Mouse (Mus musculus) forebrain, embryonic 15.5 days (tissue): ENCODE measurements around the gene Celsr3. TPM values are rescaled to one million over a fixed set of nuclear protein-coding genes. Genes with fewer than 3 reads are reported as not detected.
A peak's percentile ranks its signal among the peaks of the same experiment; 100 is the strongest.

Experiments
- ATAC-seq: fragments of 200-750 bp; cut with Nextera tagmentation; replicated peaks from 2 replicates; pipeline ENCODE4 v1.8.0; 2017; ENCODE audit warnings: mild to moderate bottlenecking, moderate TSS enrichment, moderate library complexity
- H3K27ac ChIP-seq: fragments of 300-500 bp; sonication (generic); replicated peaks from 2 replicates; pipeline ENCODE4 v1.5.1; 2015; ENCODE audit warnings: mild to moderate bottlenecking, inconsistent platforms
- H3K27me3 ChIP-seq: fragments of 300-500 bp; sonication (generic); 2 replicates; pipeline ENCODE4 v1.6.1; 2015; ENCODE audit warnings: inconsistent platforms
- H3K36me3 ChIP-seq: fragments of 300-500 bp; sonication (generic); 2 replicates; pipeline ENCODE4 v1.6.1; 2015; ENCODE audit warnings: mild to moderate bottlenecking, inconsistent platforms
- H3K4me1 ChIP-seq: fragments of 300-500 bp; sonication (generic); 2 replicates; pipeline ENCODE4 v1.6.1; 2015; ENCODE audit warnings: inconsistent platforms
- H3K4me2 ChIP-seq: fragments of 300-500 bp; sonication (generic); replicated peaks from 2 replicates; pipeline ENCODE4 v1.6.1; 2015; ENCODE audit warnings: mild to moderate bottlenecking, inconsistent platforms
- H3K4me3 ChIP-seq: fragments of 300-500 bp; sonication (generic); 2 replicates; pipeline ENCODE4 v1.5.1; 2015; ENCODE audit warnings: mild to moderate bottlenecking, inconsistent platforms
- H3K9ac ChIP-seq: fragments of 300-500 bp; sonication (generic); replicated peaks from 2 replicates; pipeline ENCODE4 v1.6.1; 2015; ENCODE audit warnings: mild to moderate bottlenecking, inconsistent platforms
- H3K9me3 ChIP-seq: fragments of 300-500 bp; sonication (generic); 2 replicates; pipeline ENCODE4 v1.6.1; 2016; ENCODE audit warnings: inconsistent platforms
- WGBS: fragments of 180-500 bp; shearing (Covaris S2); methylation state at CpG from one replicate; pipeline ENCODE4 v1.1.7; 2015; ENCODE audit warnings: mixed read lengths; 5-methylcytosine and 5-hydroxymethylcytosine counted together
- polyA plus RNA-seq: library from polyadenylated mRNA; unstranded; fragments of >200 nt; fragmentation: Nextera tagmentation; extraction: Ambion mirVana; gene quantifications from 2 replicates; pipeline ENCODE4 v1.2.1, GENCODE M21; 2015

The Celsr3 gene
- polyA plus RNA-seq, 1 experiment from 2014 or later = 16.7 TPM

- Histone ChIP-seq H3K27ac (peak within 1 kb of the TSS; percentile 66), H3K9me3 (no peaks in the 10 kb centered on the region), H3K4me2 (peak within 1 kb of the TSS; percentile 73), H3K4me1 (peaks cover 19% of the 10 kb centered on the region), H3K9ac (peak within 1 kb of the TSS; percentile 83), H3K4me3 (peak within 1 kb of the TSS; percentile 76), H3K36me3 (peaks cover 61% of the 10 kb centered on the region), H3K27me3 (no peaks in the 10 kb centered on the region)
- peak; percentile 86 for ATAC-seq
- WGBS = under 1% methylated on average over 62 of the region's 62 CpGs
Measured at GRCm38 (mm10) chr9:108808163-108808665, 17.9 kb upstream of the Celsr3 start, which contains the start of gene Nckipsd. Gene Nckipsd, plus strand, starts transcription at chr9:108808368.

DNA sequence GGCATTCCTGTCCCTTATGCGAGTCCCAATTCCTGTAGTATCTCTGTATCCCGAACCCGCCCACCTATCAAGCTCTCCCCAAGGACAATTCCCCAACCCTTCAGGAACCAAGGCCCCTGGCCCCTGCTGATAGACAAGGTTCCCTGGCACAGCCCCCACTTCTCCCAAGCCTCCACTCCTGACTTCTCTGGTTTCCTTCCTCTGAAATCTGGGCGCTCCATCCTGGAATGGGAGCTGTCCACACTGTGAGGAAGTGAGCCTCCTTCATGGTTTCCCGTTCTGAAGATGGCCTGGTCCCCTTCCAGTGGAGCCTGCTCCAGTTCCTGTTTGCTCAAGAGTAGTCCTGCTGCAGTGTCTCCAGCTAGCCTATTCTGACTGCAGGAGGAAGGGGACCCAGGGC is 16.9 kb upstream of the Celsr3 start:
- peaks cover 57% of the 10 kb centered on the region for H3K36me3 ChIP-seq
- H3K27ac ChIP-seq = no peak overlapping the region
- no peaks in the 10 kb centered on the region for H3K9me3 ChIP-seq
- no peaks in the 10 kb centered on the region for H3K27me3 ChIP-seq
- peaks cover 19% of the 10 kb centered on the region for H3K4me1 ChIP-seq
- H3K9ac ChIP-seq = peak overlapping the region; percentile 83
- H3K4me2 ChIP-seq = peak overlapping the region; percentile 73
- 69% methylated on average over 5 of the region's 5 CpGs for WGBS
- no peak for ATAC-seq
- H3K4me3 ChIP-seq = peak overlapping the region; percentile 76

- Histone ChIP-seq H3K4me1 (peaks cover 19% of the 10 kb centered on the region), H3K4me3 (no peak overlapping the region)
Measured at GRCm38 (mm10) chr9:108809723-108810122, 16.4 kb upstream of the Celsr3 start.

GRCm38 (mm10) chr9:108810516-108810915 is 15.6 kb upstream of the Celsr3 start:
- ATAC-seq = no peak
- Histone ChIP-seq H3K4me3 (no peak overlapping the region), H3K27me3 (no peaks in the 10 kb centered on the region), H3K4me1 (peaks cover 19% of the 10 kb centered on the region), H3K9me3 (no peaks in the 10 kb centered on the region), H3K27ac (no peak overlapping the region), H3K4me2 (no peak overlapping the region), H3K36me3 (peaks cover 57% of the 10 kb centered on the region), H3K9ac (no peak overlapping the region)
- 89% methylated on average over 5 of the region's 5 CpGs for WGBS

More at GRCm38 (mm10) chr9:108809723-108810122, 16.4 kb upstream of the Celsr3 start:
- H3K27ac ChIP-seq = no peak overlapping the region
- ATAC-seq = no peak
- WGBS = 90% methylated on average over 6 of the region's 6 CpGs
- no peaks in the 10 kb centered on the region for H3K27me3 ChIP-seq
- H3K9me3 ChIP-seq = no peaks in the 10 kb centered on the region
- H3K9ac ChIP-seq = peak overlapping the region; percentile 83; the same call in 1 of the 2 replicates
- H3K36me3 ChIP-seq = peaks cover 57% of the 10 kb centered on the region
- H3K4me2 ChIP-seq = no peak overlapping the region

DNA sequence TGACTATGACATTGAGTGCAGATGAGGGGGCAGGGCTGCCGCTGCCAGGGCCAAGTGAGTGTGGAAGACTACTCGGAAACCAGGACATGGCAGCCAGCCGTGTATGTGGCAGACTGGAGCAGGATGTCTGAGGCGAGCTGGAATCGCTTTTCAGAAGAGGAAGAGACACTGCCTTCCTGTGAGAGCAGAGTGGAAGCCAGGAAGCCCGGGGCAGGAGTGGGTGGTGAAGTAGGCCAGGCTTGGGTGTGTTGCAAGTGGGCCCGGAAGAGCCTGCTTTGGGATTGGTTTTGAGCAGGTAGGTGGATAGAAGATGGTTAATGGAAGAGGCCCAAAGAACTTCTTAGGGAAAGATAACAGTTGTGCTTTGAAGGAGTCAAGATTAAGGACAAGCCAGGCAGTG is 10.6 kb upstream of the Celsr3 start:
- no peak for ATAC-seq
- Histone ChIP-seq H3K4me2 (no peak overlapping the region), H3K27me3 (no peaks in the 10 kb centered on the region), H3K4me1 (no peaks in the 10 kb centered on the region), H3K9me3 (no peaks in the 10 kb centered on the region), H3K4me3 (no peak overlapping the region), H3K36me3 (peaks cover 65% of the 10 kb centered on the region), H3K9ac (no peak overlapping the region), H3K27ac (no peak overlapping the region)
- 93% methylated on average over 7 of the region's 7 CpGs for WGBS

DNA sequence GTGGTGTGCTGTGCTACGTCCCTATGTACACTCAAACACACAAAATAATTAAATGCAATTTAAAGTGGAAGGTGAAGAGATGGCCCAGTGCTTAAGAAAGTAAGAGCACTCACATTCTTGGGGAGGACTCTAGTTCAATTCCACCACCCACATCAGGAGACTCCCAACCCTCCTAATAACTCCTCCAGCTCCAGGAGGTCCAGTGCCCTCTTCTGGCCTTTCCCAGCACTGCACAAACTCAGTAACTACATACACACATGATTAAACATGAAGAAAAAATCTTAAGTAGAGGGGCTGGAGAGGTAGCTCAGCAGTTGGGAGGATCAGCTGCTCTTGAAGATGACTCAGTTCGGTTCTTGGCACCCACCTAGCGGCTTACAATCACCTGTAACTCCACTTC is 6.6 kb upstream of the Celsr3 start:
- Histone ChIP-seq H3K9ac (no peak overlapping the region), H3K4me2 (no peak overlapping the region), H3K36me3 (peaks cover 41% of the 10 kb centered on the region), H3K27ac (no peak overlapping the region), H3K27me3 (no peaks in the 10 kb centered on the region; the same call in 1 of the 2 replicates), H3K4me3 (no peak overlapping the region), H3K4me1 (peaks cover 8% of the 10 kb centered on the region), H3K9me3 (no peaks in the 10 kb centered on the region)
- WGBS = 55% methylated on average over 3 of the region's 3 CpGs
- ATAC-seq = no peak

- H3K27me3 ChIP-seq = no peaks in the 10 kb centered on the region; the same call in 1 of the 2 replicates
- no peak overlapping the region for H3K27ac ChIP-seq
- WGBS = 77% methylated on average over 5 of the region's 5 CpGs
- H3K9me3 ChIP-seq = no peaks in the 10 kb centered on the region
- no peak for ATAC-seq
- no peak overlapping the region for H3K9ac ChIP-seq
- H3K36me3 ChIP-seq = peaks cover 36% of the 10 kb centered on the region
- peaks cover 8% of the 10 kb centered on the region for H3K4me1 ChIP-seq
- no peak overlapping the region for H3K4me2 ChIP-seq
- H3K4me3 ChIP-seq = no peak overlapping the region
Measured at GRCm38 (mm10) chr9:108820077-108820476, 6.0 kb upstream of the Celsr3 start.

DNA sequence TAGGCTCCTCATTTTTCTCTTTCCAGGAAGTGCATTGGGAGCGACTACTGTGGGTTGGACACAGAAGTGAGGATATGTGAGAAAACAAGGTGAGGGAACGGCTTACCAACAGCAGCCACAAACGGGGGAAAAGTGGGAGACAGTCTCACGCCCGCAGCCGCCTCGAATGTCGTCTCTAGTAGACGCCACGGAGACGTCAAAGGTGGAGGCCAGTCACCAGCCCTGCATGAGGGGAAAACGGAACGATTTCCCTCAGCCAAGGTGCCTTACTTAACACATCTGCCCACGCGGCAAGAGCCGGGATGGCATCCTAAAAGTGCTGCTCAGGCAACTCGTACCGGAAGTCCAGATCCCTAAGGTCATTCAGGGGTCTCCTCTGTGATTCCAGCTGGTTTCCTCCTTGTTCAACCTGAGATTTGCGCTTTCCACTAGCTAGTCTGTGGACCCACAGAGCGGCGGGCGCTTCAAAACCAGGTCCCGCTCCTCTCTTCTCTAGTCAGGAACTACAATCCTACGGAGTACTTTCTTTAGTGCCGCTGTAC is 1.9 kb upstream of the Celsr3 start:
- WGBS = 3% methylated on average over 25 of the region's 25 CpGs

DNA sequence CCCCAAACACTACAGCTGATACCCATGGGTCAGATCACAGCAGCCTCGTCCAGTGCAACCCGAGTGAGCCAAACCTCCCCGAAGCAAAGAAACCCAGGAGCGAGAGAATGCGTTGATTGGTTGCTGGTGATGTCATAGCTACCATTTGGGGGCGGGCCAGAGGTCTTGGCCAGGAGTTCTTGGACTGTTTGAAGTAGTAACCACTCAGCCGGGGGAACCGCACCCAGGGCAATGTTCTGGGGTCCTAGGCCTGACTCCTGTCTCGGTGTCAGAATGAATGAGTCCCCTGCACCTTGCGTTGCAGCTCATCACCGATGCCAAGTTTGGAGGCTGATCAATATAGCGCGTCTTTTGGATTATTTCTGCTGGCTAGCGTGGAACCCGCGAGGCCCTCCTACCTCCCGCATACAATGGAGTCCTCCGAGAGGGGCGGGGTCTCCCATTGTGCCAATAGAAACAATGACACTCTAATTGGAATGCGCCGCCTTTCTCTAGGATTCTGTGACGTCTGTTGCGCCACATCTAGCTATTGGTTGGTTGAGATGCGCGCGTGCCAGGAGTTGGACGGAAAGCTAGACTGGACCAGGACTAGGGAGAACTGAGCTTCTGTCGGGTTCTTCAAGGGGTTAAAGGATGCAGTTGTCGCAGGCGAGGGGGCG is 1.2 kb upstream of the Celsr3 start:
- H3K27me3 ChIP-seq = peaks cover 21% of the 10 kb centered on the region; the same call in 1 of the 2 replicates
- peak overlapping the region; percentile 81 for H3K4me2 ChIP-seq
- peaks cover 24% of the 10 kb centered on the region for H3K36me3 ChIP-seq
- peak overlapping the region; percentile 86 for H3K27ac ChIP-seq
- ATAC-seq = peak; percentile 77
- H3K9ac ChIP-seq = peak overlapping the region; percentile 75
- peaks cover 41% of the 10 kb centered on the region for H3K4me1 ChIP-seq
- no peaks in the 10 kb centered on the region for H3K9me3 ChIP-seq
- peak overlapping the region; percentile 76 for H3K4me3 ChIP-seq
- under 1% methylated on average over 31 of the region's 31 CpGs for WGBS

More for the DNA sequence above, 1.9 kb upstream of the Celsr3 start:
- no peak for ATAC-seq
- Histone ChIP-seq H3K27ac (peak overlapping the region; percentile 86), H3K4me2 (peak overlapping the region; percentile 81), H3K36me3 (peaks cover 18% of the 10 kb centered on the region), H3K9ac (peak overlapping the region; percentile 75), H3K4me3 (peak overlapping the region; percentile 76), H3K27me3 (peaks cover 14% of the 10 kb centered on the region; the same call in 1 of the 2 replicates), H3K4me1 (peaks cover 34% of the 10 kb centered on the region), H3K9me3 (no peaks in the 10 kb centered on the region)

GRCm38 (mm10) chr9:108826700-108827340 is 700 bp downstream of the Celsr3 start:
- peaks cover 60% of the 10 kb centered on the region for H3K4me1 ChIP-seq
- H3K36me3 ChIP-seq = peaks cover 31% of the 10 kb centered on the region
- H3K4me2 ChIP-seq = peak overlapping the region; percentile 81
- no peaks in the 10 kb centered on the region for H3K9me3 ChIP-seq
- peak overlapping the region; percentile 75 for H3K9ac ChIP-seq
- 2% methylated on average over 39 of the region's 39 CpGs for WGBS
- H3K27me3 ChIP-seq = peaks cover 22% of the 10 kb centered on the region; the same call in 1 of the 2 replicates
- peak overlapping the region; percentile 76 for H3K4me3 ChIP-seq
- peak overlapping the region; percentile 86 for H3K27ac ChIP-seq
- ATAC-seq = no peak

- Histone ChIP-seq H3K4me1 (peaks cover 66% of the 10 kb centered on the region), H3K9me3 (no peaks in the 10 kb centered on the region), H3K27ac (0 out of 2 replicates have a peak overlapping the region, but pooled peaks have one; percentile 86), H3K9ac (peak overlapping the region; percentile 75), H3K4me3 (peak overlapping the region; percentile 76), H3K27me3 (peaks cover 22% of the 10 kb centered on the region; the same call in 1 of the 2 replicates), H3K4me2 (peak overlapping the region; percentile 81), H3K36me3 (peaks cover 32% of the 10 kb centered on the region)
- WGBS = 14% methylated on average over 34 of the region's 34 CpGs
- ATAC-seq = no peak
Measured at GRCm38 (mm10) chr9:108827454-108827853, 1.3 kb downstream of the Celsr3 start.

- WGBS = 68% methylated on average over 18 of the region's 18 CpGs
- no peak overlapping the region for H3K9ac ChIP-seq
- H3K36me3 ChIP-seq = peaks cover 35% of the 10 kb centered on the region
- no peak overlapping the region for H3K27ac ChIP-seq
- peak overlapping the region; percentile 76 for H3K4me3 ChIP-seq
- H3K27me3 ChIP-seq = peaks cover 22% of the 10 kb centered on the region; the same call in 1 of the 2 replicates
- H3K4me1 ChIP-seq = peaks cover 71% of the 10 kb centered on the region
- H3K9me3 ChIP-seq = no peaks in the 10 kb centered on the region
- ATAC-seq = no peak
- H3K4me2 ChIP-seq = peak overlapping the region; percentile 81
Measured at GRCm38 (mm10) chr9:108827906-108828305, 1.8 kb downstream of the Celsr3 start.
